Mouse (Mus musculus) Patski (cell line): ENCODE measurements around the gene Spin2g. TPM values are rescaled to one million over a fixed set of nuclear protein-coding genes. Genes with fewer than 3 reads are reported as not detected.
"Not testable (repeated sequence)": the region's sequence is repeated elsewhere in the genome, so short reads cannot be mapped to it uniquely, and the experiment has no call there.

Source experiments
- ATAC-seq: fragments of 100-300 bp; one replicate; pipeline ENCODE4 v1.8.0; 2021
- CTCF ChIA-PET: fragments of 350-600 bp; sonication (Branson Sonifier 250); formaldehyde crosslinking; loops from one replicate; lab custom pipeline; 2022; ENCODE audit warnings: inconsistent platforms; lab: Charles Lee
- POLR2A ChIA-PET: fragments of 350-600 bp; sonication (Branson Sonifier 250); formaldehyde crosslinking; loops from one replicate; lab custom pipeline; 2022; ENCODE audit warnings: antibody characterized with exemption, inconsistent platforms; lab: Charles Lee
- DNase-seq: peaks from one replicate; pipeline ENCODE4 v3.0.0-alpha.2; 2011; ENCODE audit warnings: low read depth, low spot score
- H3K27me3 ChIP-seq: fragments of 371-371 bp; one replicate; pipeline ENCODE4 v1.5.1; 2021
- in situ Hi-C: fragments of 300-500 bp; cut with MboI; formaldehyde crosslinking; loops from 3 replicates; pipeline ENCODE4 v1.11.1; 2018; ENCODE audit warnings: low pct_unique_long_range_greater_than_20kb, mixed read lengths
- polyA plus RNA-seq: library from polyadenylated mRNA; unstranded; gene quantifications from one replicate; pipeline ENCODE4 v1.2.3, GENCODE M21; 2021

The Spin2g gene
- polyA plus RNA-seq, result not detected

- H3K27me3 ChIP-seq, in situ Hi-C loops, DNase-seq, POLR2A ChIA-PET, CTCF ChIA-PET, ATAC-seq: not testable (repeated sequence)
These were observed at the start of gene Spin2g for GRCm38 (mm10) chrX:34238633-34239032. Gene Spin2g (minus strand): TSS chrX:34238733.

Other genes starting within 250 kb of the Spin2g start
- not detected for gene Btbd35f9, start 77.2 kb downstream of the Spin2g start, polyA plus RNA-seq
- gene Btbd35f8, start 211.8 kb upstream of the Spin2g start, polyA plus RNA-seq, result not detected